Mouse (Mus musculus) spleen, postnatal 36 days (tissue): Measurements from ENCODE around the gene Zfp687.
"Not testable (repeated sequence)": the region's sequence is repeated elsewhere in the genome, so short reads cannot be mapped to it uniquely, and the experiment has no call there.

ENCODE experiments used
- DNase-seq, 2 experiments: peaks; one replicate each; pipeline ENCODE4 v3.0.0; 2022; ENCODE audit warnings: low spot score in 2 of 2, mixed read lengths in 1 of 2

Gene Zfp687

GRCm38 (mm10) chr3:95015337-95015872, at the start of gene Zfp687:
Gene Zfp687, minus strand, starts transcription at chr3:95015448.
- DNase-seq = peak; percentile 99 to 100

DNA sequence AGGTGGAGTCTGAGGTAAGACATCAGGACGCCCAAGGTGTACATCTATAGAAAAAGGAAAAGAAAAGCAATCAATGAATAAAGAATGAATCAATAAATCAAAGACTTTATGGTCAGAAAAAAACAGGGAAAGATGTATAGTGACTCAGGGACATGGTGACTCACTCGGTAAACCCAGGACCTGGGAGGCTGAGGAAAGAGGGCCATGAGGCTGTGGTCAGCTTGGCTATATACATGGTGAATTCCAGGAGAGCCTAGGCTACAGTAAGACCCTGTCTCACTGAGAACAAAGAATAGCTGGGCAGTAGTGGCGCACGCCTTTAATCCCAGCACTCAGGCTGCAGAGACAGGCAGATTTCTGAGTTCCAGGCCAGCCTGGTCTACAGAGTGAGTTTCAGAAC, 48.5 kb upstream of the Zfp687 start:
- DNase-seq = no peak

- no peak for DNase-seq
These were observed 42.8 kb upstream of the Zfp687 start for GRCm38 (mm10) chr3:95058078-95058477.

GRCm38 (mm10) chr3:95056275-95056674, 41.0 kb upstream of the Zfp687 start:
- peak; percentile 31 to 59 for DNase-seq

DNA sequence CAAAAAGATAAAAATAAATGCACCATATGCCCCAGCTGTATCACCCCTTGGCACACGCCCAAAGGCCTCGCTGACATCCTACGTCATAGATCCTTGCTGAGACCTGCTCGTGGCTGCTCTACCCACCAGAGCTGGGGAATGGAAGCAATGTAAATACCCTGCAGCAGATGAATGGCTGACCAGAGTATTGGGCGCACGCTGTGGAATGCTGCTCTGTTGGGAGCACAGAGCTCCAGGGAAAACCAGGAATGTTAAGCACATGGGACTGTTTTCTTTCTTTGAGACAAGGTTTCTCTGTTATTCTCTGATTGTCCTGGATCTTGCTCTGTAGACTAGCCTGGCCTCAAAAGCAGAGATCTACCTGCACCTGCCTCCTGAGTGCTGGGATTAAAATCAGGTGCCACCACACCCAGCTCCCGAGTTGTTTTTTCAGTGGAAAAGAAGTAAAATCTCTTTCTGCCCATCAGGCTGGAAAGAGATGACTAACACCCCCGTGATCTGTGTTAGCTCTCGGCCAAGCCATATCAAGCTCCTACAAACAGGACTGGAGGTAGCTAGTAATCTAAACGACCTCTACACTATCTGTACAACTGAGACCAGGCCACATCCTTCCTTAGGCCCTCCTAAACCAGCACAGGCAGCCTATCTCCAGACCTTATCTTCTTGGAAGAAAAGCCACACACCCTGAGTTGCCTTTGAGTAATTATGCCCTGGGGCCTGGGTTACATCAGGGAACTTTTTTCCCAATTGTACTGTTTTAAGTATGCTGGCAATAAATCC, 39.4 kb upstream of the Zfp687 start:
- DNase-seq = peak; percentile 12 to 35

DNA sequence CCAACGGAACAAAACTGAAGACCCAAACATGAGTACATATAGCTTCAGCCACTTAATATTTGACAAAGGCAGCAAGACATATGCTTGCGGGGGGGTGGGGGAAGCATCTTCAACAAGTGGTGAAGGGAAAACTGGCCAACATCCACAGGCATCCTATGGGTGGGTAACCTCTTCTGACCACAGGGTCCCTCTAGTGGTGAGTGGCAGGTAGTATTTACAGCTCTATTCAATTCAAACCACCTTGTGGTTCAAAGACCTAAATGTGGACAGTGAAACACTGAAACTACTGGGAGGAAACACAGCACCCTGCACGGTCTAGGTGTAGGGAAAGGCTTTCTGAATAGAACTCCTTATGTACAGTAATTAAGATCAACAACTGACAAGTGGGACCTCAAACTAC, 38.5 kb upstream of the Zfp687 start:
- DNase-seq = peak; percentile 47 to 56

DNA sequence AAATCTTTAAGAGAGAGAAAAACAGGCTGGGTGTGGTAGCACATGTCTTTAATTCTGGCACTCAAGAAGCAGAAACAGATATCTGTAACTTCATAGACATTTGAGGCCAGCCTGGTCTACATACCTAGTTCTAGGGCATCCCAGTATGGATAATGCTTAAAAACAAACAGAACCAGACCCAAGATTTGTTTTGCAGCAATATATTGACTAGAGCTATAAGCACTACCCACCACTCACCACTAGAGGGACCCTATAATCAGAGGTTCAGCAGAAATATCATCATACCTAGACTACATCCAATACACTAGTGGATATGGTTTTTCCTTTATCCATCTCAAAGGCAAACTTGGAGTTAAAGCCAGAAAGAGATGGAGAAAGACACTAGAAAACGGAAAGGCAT, 37.7 kb upstream of the Zfp687 start:
- DNase-seq = peak; percentile 36 to 67

DNA sequence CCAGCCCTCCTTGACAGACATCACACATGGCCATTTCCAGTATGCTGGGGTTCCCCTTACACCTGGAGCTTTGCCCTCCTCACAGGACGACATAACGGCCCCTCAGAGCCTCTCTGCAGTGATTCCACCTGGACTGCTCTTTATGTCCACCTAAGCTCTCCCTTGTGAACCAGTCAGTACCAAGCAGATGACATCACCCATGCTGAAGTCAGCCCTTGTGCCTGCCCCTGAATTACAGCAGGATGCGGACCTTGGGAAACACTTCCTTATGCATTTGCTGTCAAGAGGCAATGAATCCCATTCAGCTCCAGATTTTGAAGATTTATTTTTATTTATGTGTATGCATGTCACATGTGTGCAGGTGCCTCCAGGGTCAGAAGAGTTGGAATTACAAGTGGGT, 32.7 kb upstream of the Zfp687 start:
- no peak for DNase-seq

DNA sequence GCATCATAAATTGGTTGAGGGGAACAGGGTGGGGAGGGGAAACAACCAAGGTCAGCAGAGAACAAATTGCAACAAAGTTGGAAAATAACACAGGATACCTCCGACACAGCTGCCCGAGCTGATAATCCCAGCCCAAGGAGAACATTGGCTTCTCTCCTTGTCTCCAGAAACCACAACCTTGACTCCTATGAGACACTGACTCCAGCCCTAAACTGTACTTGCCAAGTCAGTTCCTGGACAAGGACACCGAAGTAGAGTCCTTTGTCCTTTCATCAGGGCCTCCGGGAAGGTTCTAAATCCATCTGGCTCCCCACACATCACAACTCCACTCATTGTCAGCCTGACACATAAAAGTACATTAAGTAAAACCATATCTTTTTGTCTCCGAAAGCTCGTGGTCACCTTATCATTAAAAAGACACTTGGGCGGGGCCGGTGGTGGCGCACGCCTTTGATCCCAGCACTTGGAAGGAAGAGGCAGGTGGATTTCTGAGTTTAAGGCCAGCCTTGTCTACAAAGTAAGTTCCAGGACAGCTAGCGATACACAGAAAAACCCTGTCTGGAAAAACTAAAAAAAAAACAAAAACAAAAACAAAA, 31.3 kb upstream of the Zfp687 start:
- no peak for DNase-seq

GRCm38 (mm10) chr3:95043251-95043650, 28.0 kb upstream of the Zfp687 start:
- no peak for DNase-seq

- DNase-seq = peak in 1 of 2 experiments; percentile 34
These were observed 27.6 kb upstream of the Zfp687 start for GRCm38 (mm10) chr3:95042838-95043229.

- DNase-seq = peak; percentile 97 to 99
These were observed 27.1 kb upstream of the Zfp687 start, which contains the start of gene Psmd4 for GRCm38 (mm10) chr3:95042166-95042837. Gene Psmd4, minus strand, starts transcription at chr3:95042614.

DNA sequence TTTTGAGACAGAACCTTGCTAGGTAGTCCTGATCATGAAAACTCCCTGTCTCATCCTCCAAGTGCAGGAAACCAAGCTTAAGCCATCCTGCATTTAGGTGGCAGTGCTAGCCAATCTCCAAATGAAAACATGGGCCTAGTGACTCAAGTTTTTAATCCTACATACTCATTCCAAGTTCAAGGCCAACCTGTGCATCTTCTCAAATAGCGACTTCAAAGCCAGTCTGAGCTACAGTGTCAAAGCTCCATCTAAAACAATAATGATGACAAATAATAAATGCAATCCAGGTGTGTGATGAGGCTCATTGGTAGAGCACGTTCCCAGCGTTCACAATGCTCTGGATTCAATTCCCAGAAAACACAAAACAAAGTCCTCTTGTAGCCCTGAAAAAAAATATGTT, 26.4 kb upstream of the Zfp687 start:
- no peak for DNase-seq

GRCm38 (mm10) chr3:95029953-95030352, 14.7 kb upstream of the Zfp687 start:
- DNase-seq = no peak

DNA sequence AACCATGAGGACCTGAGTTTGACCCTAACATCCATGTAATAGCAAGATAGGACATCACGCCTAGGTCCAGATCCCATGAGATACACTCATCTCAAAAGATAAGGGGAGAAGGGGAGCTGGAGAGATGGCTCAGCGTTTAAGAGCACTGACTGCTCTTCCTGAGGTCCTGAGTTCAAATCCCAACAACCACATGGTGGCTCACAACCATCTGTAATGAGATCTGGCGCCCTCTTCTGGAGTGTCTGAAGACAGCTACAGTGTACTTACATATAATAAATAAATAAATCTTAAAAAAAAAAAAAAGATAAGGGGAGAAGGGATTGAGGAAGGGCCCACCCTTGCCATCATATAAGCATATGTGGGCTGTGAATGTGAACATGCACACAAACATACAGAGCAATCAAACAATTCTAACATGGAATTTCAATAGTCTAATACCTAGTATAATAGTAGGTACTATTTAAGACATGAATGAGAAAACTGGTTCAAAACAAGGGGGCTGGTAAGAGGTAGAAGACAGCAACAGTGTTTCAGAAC, 14.1 kb upstream of the Zfp687 start:
- DNase-seq = not testable (repeated sequence)

- no peak for DNase-seq
These were observed 13.4 kb upstream of the Zfp687 start for GRCm38 (mm10) chr3:95028603-95029002.

- DNase-seq = peak; percentile 38 to 49
These were observed 12.5 kb upstream of the Zfp687 start for GRCm38 (mm10) chr3:95027701-95028100.

DNA sequence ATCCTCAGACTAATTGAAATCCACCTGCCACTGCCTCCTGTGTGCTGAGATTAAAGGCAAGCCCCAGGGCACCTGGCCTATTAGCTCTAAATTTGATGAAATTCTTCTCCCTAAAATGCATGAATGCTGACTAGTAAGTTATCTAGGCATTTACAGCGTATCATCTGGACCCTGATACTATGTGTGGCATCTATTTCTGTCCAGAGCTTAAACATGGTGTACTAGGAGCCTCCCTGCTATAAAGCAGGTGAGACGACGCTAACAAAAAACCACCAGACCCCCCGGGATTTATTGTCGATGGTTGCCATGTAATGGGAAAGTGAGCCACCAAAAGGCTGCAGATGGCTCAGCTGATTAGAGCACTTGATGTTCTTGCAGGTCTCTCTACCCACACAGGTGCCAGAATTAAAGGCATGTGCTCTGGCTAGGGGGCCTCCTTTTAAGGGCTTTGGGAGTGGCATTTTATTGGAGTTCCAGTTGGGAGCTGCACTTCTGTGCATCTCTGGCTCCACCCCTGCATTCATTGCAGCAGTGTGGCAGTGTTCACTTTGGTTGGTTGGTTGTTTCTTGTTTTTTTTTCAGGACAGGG, 11.9 kb upstream of the Zfp687 start:
- DNase-seq = no peak

DNA sequence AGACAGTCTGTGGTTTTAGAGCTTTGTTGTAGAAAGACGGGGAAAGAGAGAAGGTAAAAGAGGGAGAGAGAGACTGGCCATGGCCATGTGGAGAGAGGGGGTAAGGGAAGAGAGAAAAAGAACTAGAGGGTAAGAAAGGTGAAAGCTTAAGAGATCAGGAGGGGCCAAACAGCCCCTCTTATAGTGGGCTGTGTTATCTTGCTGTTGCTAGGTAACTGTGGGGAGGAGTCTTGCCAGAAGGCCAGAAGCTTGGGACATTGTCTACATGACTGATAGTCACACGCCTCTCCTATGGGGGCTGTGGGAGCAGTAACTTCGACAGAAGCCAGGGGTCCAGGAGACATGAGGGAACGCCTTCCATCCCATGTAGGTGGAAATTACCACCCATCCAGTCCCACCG, 10.0 kb upstream of the Zfp687 start:
- DNase-seq = no peak

GRCm38 (mm10) chr3:95024551-95024950, 9.3 kb upstream of the Zfp687 start:
- DNase-seq = no peak

DNA sequence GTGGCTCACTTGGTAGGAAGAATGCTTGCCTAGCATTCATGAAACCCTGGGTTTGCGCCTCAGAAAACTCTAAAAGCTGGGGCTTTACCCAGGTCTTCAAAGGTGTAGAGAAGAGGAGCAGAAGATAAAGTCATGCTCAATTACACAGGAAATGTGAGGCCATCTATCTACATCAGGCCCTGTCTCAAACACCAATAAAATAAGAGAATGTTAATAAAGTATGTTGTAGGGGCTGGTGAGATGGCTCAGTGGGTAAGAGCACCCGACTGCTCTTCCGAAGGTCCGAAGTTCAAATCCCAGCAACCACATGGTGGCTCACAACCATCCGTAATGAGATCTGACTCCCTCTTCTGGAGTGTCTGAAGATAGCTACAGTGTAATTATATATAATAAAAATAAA, 5.7 kb upstream of the Zfp687 start:
- DNase-seq = not testable (repeated sequence)

GRCm38 (mm10) chr3:95018741-95019140, 3.5 kb upstream of the Zfp687 start:
- DNase-seq = no peak
